Mouse (Mus musculus): ENCODE measurements around the gene Rsph3a. TPM values are rescaled to one million over a fixed set of nuclear protein-coding genes. Genes with fewer than 3 reads are reported as not detected.
"Not testable (repeated sequence)": the region's sequence is repeated elsewhere in the genome, so short reads cannot be mapped to it uniquely, and the experiment has no call there.

Rsph3a gene
- total RNA-seq, 2 experiments from 2014 or later: 27.5 to 39.6 TPM

GRCm38 (mm10) chr17:7927582-7928535, 17.6 kb upstream of the Rsph3a start:
- no peak for DNase-seq (ENCODE audit: low spot score)

DNA sequence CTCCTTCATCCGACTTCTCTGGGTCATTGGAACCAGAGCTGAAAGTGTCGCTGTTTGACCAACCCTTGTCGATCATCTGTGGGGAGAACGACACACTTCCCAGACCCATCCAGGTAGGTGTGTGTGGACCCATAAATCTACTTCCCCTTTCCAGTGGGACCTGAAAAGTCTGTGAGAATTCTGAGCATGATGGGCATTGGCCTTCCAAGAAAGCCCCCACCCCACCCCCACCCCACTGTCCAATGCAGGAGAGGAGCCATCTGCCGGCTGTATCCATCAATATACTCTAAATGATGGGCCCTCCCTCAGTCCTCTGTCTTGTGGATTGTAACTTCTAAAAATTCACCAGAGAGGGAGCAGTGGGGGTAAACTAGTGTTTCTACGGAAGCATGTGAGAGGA, 16.8 kb upstream of the Rsph3a start:
- intact Hi-C loops (cut with DNase I): loop anchor here (5.0 kb wide), 1 partner anchor 61 kb away; no protein-coding TSS in a partner anchor
- no peak for DNase-seq (ENCODE audit: low spot score)

More at GRCm38 (mm10) chr17:7927582-7928535, 17.6 kb upstream of the Rsph3a start:
- intact Hi-C loops (cut with DNase I): loop anchor here (5.0 kb wide), 1 partner anchor 61 kb away; no protein-coding TSS in a partner anchor

DNA sequence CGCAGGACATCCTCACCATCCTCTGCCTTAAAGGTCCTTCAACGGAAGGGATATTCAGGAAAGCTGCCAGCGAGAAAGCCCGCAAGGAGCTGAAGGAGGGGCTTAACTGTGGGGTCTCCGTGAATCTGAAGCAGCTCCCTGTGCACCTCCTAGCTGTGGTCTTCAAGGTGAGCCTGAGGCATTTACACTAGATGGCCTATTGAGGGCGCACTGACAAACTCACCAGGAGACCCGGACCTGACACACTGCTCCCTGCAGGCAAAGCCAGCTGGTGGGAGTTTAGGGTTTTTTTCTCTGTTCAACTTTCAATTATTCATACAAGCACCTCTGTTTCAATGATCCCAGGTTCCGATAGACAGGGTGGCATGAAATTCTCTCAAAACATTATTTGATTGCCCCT, 16.1 kb upstream of the Rsph3a start:
- intact Hi-C loops (cut with DNase I): loop anchor here (5.0 kb wide), 1 partner anchor 62 kb away; no protein-coding TSS in a partner anchor
- DNase-seq (ENCODE audit: low spot score): no peak

GRCm38 (mm10) chr17:7931096-7931990, 14.1 kb upstream of the Rsph3a start:
- intact Hi-C loops (cut with DNase I): no loop called here
- DNase-seq (ENCODE audit: low spot score): no peak

- DNase-seq (ENCODE audit: low spot score); intact Hi-C loops (cut with DNase I): not testable (repeated sequence)
Observed at GRCm38 (mm10) chr17:7932121-7932520, 13.3 kb upstream of the Rsph3a start.

DNA sequence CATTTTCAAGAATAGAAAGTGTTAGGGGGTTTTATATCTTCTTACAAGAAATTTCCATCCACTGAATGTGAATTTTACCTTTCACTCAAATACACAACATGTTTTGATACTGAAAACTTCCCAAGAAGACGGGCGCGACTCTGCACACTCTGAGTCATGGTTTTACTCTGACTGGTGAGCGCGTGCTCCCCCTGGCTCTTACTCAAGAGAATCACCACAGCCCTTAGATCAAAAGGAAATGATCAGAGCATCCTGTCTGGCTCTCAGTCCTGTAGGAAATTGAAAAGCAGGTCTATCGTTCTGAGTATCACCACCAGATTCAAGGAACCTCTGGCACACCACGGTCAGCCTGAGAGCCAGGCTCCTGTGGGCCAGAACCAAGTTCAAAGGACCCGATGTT, 5.8 kb upstream of the Rsph3a start:
- no peak for DNase-seq (ENCODE audit: low spot score)
- intact Hi-C loops (cut with DNase I): no loop called here

DNA sequence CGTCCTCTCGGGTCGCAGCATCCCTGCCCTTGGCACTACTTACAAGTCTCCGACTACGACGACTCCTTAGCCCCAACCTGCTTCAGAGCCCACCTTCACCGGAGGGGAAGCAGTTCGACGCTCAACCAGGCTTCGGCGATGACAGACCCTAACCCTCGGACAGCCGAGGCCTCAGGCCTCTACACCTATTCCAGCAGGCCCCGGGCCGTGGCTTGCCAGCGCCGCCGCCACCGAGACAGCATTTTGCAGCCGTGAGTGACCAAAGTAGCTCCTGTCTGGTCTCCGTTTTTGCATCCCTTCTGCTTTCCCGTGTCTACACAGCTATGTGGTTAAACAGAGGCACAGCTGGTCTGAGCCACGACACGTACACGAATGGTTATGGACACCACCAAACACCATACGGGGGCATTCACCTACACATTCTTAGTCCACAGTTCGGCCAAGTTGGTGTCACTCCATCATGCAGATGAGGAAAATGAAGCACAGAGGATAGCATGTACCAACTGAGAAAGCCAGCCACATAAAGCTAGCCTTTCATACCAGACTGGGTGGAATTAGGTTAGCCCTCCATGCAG, 726 bp downstream of the Rsph3a start:
- intact Hi-C loops (cut with DNase I); DNase-seq (ENCODE audit: low spot score): not testable (repeated sequence)

DNA sequence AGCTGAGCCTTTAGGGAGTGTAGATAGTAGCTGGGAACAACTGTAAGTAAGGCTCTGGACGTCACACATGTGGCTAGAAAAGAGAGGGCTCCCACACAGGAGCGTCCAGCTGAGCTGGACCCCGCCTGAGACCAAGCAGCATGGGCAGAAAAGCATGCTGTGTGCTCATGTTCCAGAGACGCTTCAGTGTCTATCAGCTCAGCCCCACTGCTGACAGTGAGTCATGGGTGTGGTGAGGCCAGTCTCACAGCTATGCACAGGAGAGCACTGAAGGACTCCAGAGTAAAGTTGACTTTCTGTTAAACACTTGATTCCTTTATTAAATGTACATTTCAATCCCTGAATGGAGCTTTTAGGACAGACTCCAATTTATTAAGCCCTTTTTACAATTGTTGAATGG, 5.9 kb downstream of the Rsph3a start:
- DNase-seq (ENCODE audit: low spot score); intact Hi-C loops (cut with DNase I): not testable (repeated sequence)

- intact Hi-C loops (cut with DNase I): not testable (repeated sequence)
Observed at GRCm38 (mm10) chr17:7957242-7957641, 11.8 kb downstream of the Rsph3a start.

DNA sequence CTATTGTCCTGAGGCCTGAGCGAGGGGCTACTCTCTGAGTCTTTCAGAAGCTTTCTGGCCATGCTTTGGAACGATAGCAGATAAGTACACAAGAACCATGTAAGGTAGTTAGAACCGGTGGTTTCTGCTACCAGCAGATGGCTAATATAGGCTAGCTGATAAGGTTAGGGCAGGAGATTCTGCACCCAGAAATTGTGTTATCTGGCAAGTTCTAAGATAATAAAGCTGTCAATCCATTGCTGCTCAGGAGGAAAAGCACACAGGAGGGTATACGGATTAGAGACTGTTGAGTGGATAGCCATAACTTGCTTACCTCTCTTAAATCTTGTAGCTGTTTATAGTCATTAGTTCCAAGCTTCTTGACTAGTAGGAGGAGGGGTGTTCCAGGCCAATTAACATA, 17.9 kb downstream of the Rsph3a start:
- intact Hi-C loops (cut with DNase I); DNase-seq (ENCODE audit: low spot score): not testable (repeated sequence)

More at GRCm38 (mm10) chr17:7957242-7957641, 11.8 kb downstream of the Rsph3a start:
- DNase-seq (ENCODE audit: low spot score): not testable (repeated sequence)

DNA sequence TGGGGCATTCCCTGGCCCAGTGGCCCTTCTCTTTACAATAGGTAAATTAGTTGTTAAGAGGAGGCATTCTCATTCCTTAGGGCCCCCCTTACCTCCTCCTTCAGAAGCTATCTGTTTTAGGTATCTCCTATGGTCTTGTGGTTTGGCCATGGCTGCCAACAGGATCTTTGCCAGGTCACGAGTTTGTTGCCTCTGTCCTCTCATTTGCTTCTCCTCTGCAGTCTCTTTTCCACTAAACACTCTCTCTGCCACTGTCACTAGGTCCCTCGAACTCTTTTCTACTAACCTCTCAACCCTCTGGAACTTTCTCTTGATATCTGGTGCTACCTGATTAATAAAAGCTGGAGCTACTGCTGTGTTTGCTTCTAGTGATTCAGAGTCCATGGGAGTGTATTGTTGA, 19.0 kb downstream of the Rsph3a start:
- DNase-seq (ENCODE audit: low spot score); intact Hi-C loops (cut with DNase I): not testable (repeated sequence)

DNA sequence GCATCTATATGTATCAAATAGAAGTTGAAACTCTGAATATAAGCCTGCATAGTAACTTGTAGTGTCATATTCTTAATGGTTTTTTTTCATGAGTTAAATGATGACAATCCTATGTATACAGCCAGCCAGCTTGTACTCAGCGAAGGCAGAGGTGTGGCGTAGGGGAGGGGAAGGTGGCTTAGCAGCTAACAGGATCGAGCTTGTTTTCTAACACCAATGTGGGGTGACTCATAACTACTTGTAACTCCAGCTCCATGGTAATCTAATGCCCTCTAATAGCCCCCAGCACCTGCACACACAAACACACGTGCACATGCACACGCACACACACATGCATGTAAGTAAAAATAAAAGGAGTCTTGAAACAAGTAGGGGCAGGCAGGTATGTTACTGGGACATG, 23.1 kb downstream of the Rsph3a start:
- intact Hi-C loops (cut with DNase I); DNase-seq (ENCODE audit: low spot score): not testable (repeated sequence)

DNA sequence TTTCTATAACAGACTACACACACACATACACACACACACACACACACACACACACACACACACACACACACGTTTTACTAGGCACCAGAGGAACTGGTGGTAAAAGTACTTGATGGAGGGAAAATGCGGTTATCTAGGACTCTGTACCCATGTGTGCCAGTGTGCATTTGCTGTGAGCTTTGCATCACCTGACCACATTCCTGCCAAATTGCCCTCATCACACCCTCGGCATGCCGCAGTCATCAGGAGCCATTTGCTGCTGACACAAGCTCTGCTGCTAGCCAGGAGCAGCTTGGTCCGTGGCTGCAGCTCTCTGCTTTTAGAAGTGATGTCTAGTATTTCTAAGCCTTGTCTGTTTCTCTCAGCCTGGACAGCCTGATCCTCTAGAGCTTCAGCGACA, 24.4 kb downstream of the Rsph3a start:
- intact Hi-C loops (cut with DNase I); DNase-seq (ENCODE audit: low spot score): not testable (repeated sequence)

DNA sequence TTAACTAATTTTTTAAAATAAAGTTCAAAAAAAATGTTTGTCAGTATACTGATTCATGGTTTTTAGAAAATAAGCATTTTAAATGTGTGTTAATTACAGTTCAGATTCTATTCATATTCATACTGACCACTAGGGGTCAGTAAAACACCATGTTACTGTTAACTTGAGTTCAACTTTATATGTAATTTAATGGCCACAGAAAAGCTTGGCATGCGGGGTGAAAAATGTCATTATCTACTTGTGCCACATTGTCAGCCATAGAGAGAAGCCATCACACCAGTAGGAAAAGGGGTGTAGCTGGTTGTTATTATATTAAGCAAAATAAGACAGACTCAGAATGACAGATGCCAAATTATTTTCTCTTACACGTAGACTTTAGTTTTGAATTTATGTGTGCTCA, 38.1 kb downstream of the Rsph3a start:
- intact Hi-C loops (cut with DNase I); DNase-seq (ENCODE audit: low spot score): not testable (repeated sequence)

DNA sequence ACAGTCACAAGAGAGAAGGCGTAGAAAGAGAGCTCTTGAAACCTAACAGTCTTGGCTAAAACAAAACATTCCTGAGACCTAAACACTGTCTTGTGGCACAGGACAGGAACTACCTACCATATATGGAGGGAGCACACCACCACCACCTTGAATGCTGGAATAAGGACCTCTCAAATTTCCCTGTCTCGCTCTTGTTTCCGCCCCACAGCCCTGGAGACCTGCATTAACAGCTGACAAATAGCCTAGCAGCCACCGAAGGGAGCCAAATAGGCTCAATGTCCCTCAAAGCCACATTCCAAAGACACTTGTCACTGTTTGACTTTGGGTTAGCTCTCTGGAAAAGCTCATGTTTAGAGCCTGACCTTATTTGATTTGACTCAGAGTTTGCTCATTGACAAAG, 40.2 kb downstream of the Rsph3a start:
- intact Hi-C loops (cut with DNase I); DNase-seq (ENCODE audit: low spot score): not testable (repeated sequence)

- intact Hi-C loops (cut with DNase I); DNase-seq (ENCODE audit: low spot score): not testable (repeated sequence)
Observed at GRCm38 (mm10) chr17:7987038-7987437, 41.6 kb downstream of the Rsph3a start.

GRCm38 (mm10) chr17:8003248-8003647, 57.8 kb downstream of the Rsph3a start:
- DNase-seq (ENCODE audit: low spot score); intact Hi-C loops (cut with DNase I): not testable (repeated sequence)

DNA sequence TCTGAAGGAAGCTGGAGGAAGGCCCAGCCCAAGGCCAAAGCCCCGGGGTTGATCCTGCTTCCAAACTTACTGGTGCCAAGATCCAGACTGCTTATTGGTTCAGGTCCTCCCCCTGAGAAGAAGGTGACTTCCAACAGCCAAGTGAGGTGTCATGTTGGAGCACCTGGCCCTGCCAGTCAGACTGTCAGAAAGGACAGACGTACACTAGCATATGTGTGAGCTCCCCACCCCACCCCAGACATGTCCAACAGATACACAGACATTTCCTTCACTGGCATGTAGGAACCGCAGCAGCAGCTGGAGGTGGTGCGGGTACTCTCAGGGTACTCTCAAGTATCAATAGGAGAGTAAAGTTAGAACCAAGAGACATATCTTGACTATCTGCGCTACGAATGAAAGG, 61.4 kb downstream of the Rsph3a start:
- intact Hi-C loops (cut with DNase I); DNase-seq (ENCODE audit: low spot score): not testable (repeated sequence)

GRCm38 (mm10) chr17:8009565-8009964, 64.2 kb downstream of the Rsph3a start:
- intact Hi-C loops (cut with DNase I); DNase-seq (ENCODE audit: low spot score): not testable (repeated sequence)

DNA sequence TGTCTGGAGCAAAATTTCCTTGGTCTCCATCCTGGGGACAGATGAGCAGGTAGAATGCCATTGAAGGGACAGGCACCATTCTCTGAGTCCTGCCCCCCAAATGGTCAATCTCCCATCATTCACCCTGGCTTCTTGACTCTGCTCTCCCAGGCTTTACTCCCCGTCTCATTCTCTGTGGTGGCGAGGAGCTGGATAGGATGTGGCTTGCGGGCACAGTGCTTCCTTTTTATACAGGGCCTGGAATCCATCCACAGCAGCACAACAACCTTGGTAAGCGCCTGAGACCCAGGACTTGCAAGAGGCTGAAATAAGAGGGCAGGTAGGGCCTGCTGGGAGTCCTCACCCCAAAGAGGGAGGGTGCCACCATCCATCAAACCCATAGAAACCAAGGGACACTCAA, 68.6 kb downstream of the Rsph3a start:
- DNase-seq (ENCODE audit: low spot score); intact Hi-C loops (cut with DNase I): not testable (repeated sequence)

Data from heart, postnatal 25 days (tissue).